Mouse (Mus musculus): ENCODE data around the gene Tmem210.

DNA sequence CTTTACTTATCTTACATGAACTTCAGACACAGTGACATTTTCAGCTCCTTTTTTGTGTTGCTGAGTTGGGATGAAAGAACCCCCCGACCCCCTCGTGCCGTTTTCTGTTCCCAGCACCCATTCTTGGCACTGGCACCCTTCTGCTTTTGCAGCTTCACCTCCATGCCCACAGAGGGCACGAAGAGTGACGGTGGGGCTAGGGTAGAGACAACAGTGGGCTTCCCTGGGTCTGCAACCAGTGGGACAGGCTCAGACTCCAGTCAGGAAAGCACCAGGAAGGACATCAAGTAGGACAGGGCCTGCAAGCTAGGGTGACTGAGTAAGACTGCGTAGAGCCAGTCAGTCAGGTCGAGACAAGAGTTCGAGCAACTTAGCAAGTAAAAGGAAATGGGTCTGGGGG lies 47.6 kb upstream of the Tmem210 start:
- TF ChIP-seq GATA1 (IDR thresholded peaks at IDR 0.05; ENCODE audit: low read length), result no peak
- TF ChIP-seq TAL1 (IDR thresholded peaks at IDR 0.05; ENCODE audit: low read length), result no peak
